Mouse (Mus musculus) spleen, postnatal 4 days (tissue): ENCODE data around the gene Mre11a.
"Not testable (repeated sequence)": the region's sequence is repeated elsewhere in the genome, so short reads cannot be mapped to it uniquely, and the experiment has no call there.

ENCODE experiments used
- DNase-seq, 2 experiments: peaks; one replicate each; pipeline ENCODE4 v3.0.0; 2022; ENCODE audit warnings: low spot score in 2 of 2

Gene Mre11a

GRCm38 (mm10) chr9:14868326-14868725 is 83.9 kb downstream of the Mre11a start:
- no peak for DNase-seq

GRCm38 (mm10) chr9:14870377-14870776 is 85.9 kb downstream of the Mre11a start:
- no peak for DNase-seq

GRCm38 (mm10) chr9:14870802-14871201 is 86.3 kb downstream of the Mre11a start:
- no peak for DNase-seq

- DNase-seq = no peak
These were observed 87.1 kb downstream of the Mre11a start for GRCm38 (mm10) chr9:14871536-14871935.

- DNase-seq = no peak
These were observed 87.9 kb downstream of the Mre11a start for GRCm38 (mm10) chr9:14872181-14872930.

GRCm38 (mm10) chr9:14875743-14876507 is 91.5 kb downstream of the Mre11a start:
- no peak for DNase-seq

GRCm38 (mm10) chr9:14876566-14876965 is 92.1 kb downstream of the Mre11a start:
- DNase-seq = not testable (repeated sequence)

- DNase-seq = no peak
These were observed 100.2 kb downstream of the Mre11a start for GRCm38 (mm10) chr9:14884641-14885040.

- DNase-seq = no peak
These were observed 100.7 kb downstream of the Mre11a start for GRCm38 (mm10) chr9:14885151-14885550.

- DNase-seq = no peak
These were observed 101.5 kb downstream of the Mre11a start for GRCm38 (mm10) chr9:14885954-14886353.
